Mouse (Mus musculus): Measurements from ENCODE around the gene Gm21970. TPM values are rescaled to one million over a fixed set of nuclear protein-coding genes. Genes with fewer than 3 reads are reported as not detected.
A peak's percentile ranks its signal among the peaks of the same experiment; 100 is the strongest.

Gm21970 gene
- polyA plus RNA-seq, 1 experiment from 2014 or later: not detected

DNA sequence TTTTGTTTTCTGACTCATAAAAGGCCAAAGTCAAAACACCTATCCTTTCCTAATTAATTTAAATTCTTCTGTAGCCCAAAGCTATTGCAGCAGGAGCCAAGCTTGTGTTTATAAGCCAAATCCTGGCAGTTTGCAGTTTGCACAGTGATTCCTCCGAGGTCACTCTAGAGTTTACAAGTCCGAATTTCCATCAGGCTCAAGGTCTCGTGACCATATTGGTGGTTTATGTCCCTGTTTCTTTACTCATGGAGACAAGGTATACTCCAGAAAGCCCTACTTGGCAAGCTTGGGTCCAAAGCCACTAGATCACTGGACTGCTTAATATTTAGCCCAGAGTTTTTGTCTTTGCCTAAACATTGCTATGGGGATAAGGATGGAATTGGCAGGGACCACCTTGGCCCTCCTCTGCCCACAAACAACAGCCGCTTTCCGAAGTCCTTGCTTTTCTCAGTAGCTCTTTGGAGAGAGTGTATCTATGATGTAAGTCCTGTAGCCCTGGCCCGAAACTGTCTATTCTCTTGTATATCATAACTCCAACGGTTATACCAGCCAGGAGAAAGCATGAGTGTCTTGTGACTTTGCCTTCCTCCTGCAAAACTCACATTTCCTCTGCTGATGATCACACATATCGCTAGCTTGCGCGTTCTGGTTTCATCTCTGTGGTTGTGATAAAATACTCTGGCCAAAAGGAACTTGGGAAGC lies 5.0 kb upstream of the Gm21970 start:
- H3K9ac ChIP-seq: no peak overlapping the region
- H3K27me3 ChIP-seq: no peaks in the 10 kb centered on the region
- H3K36me3 ChIP-seq: peaks cover 69% of the 10 kb centered on the region
- no peak overlapping the region for H3K4me2 ChIP-seq
- no peaks in the 10 kb centered on the region for H3K4me1 ChIP-seq
- ATAC-seq (ENCODE audit: insufficient number of reproducible peaks, insufficient read depth, low FRiP score, low TSS enrichment, low read depth): no peak
- no peak overlapping the region for H3K27ac ChIP-seq
- no peaks in the 10 kb centered on the region for H3K9me3 ChIP-seq
- WGBS: 93% methylated on average over 10 of the region's 10 CpGs
- no peak overlapping the region for H3K4me3 ChIP-seq

DNA sequence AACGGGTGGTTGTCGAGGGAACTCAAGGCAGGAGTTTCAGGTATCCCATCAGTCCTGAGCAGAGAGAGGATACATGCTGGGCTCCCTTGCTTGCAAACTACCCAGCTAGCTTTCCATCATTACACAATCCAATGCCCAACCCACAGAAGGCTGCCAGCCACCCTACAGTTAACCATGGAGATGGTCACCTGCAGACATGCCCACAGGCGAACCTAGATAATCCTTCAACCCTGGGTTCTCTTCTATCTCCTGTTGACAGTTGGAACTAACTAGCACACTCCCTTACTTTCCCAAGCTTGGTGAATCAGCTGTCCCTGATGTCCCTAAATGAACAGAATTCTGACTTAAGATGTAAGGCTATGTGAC lies 4.4 kb upstream of the Gm21970 start:
- Histone ChIP-seq H3K9ac (no peak overlapping the region), H3K9me3 (no peaks in the 10 kb centered on the region), H3K4me1 (no peaks in the 10 kb centered on the region), H3K4me2 (no peak overlapping the region), H3K27me3 (no peaks in the 10 kb centered on the region), H3K36me3 (peaks cover 69% of the 10 kb centered on the region), H3K27ac (no peak overlapping the region), H3K4me3 (no peak overlapping the region)
- WGBS: 83% methylated on average over 3 of the region's 3 CpGs
- no peak for ATAC-seq (ENCODE audit: insufficient number of reproducible peaks, insufficient read depth, low FRiP score, low TSS enrichment, low read depth)

DNA sequence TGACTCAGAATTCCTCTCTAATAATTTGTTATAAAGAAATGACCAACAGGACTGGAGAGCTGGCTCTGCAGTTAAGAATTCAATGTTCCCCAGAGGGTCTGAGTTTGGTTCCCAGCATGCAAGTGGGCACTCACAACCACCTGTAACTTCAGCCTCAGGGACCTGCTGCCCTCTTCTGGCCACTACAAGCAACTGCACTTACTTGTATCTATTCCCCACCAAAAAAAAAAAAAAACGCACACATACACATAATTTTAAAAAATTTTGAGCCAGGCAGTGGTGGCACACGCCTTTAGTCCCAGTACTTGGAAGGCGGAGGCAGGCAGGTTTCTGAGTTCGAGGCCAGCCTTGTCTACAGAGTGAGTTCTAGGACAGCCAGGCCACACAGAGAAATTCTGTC lies 1.4 kb upstream of the Gm21970 start:
- no peak overlapping the region for H3K27ac ChIP-seq
- 88% methylated on average over 4 of the region's 4 CpGs for WGBS
- no peaks in the 10 kb centered on the region for H3K4me1 ChIP-seq
- no peak overlapping the region for H3K4me2 ChIP-seq
- no peak overlapping the region for H3K4me3 ChIP-seq
- no peaks in the 10 kb centered on the region for H3K9me3 ChIP-seq
- H3K36me3 ChIP-seq: peaks cover 81% of the 10 kb centered on the region
- no peak for ATAC-seq (ENCODE audit: insufficient number of reproducible peaks, insufficient read depth, low FRiP score, low TSS enrichment, low read depth)
- no peaks in the 10 kb centered on the region for H3K27me3 ChIP-seq
- no peak overlapping the region for H3K9ac ChIP-seq

- H3K4me3 ChIP-seq: no peak overlapping the region
- H3K27me3 ChIP-seq: no peaks in the 10 kb centered on the region
- no peak overlapping the region for H3K9ac ChIP-seq
- ATAC-seq (ENCODE audit: insufficient number of reproducible peaks, insufficient read depth, low FRiP score, low TSS enrichment, low read depth): no peak
- 86% methylated on average over 4 of the region's 4 CpGs for WGBS
- no peaks in the 10 kb centered on the region for H3K9me3 ChIP-seq
- no peaks in the 10 kb centered on the region for H3K4me1 ChIP-seq
- H3K27ac ChIP-seq: no peak overlapping the region
- H3K4me2 ChIP-seq: no peak overlapping the region
- peaks cover 62% of the 10 kb centered on the region for H3K36me3 ChIP-seq
Observed at GRCm38 (mm10) chr16:91394826-91395410, 3.4 kb downstream of the Gm21970 start.

- Histone ChIP-seq H3K9ac (no peak overlapping the region), H3K27ac (no peak overlapping the region), H3K36me3 (peaks cover 58% of the 10 kb centered on the region), H3K4me2 (no peak overlapping the region), H3K4me1 (peaks cover 1% of the 10 kb centered on the region; the same call in 1 of the 2 replicates), H3K9me3 (no peaks in the 10 kb centered on the region), H3K27me3 (no peaks in the 10 kb centered on the region), H3K4me3 (no peak overlapping the region)
- 47% methylated on average over 8 of the region's 8 CpGs for WGBS
- no peak for ATAC-seq (ENCODE audit: insufficient number of reproducible peaks, insufficient read depth, low FRiP score, low TSS enrichment, low read depth)
Observed at GRCm38 (mm10) chr16:91395633-91396392, 4.3 kb downstream of the Gm21970 start.

- Histone ChIP-seq H3K4me3 (no peak overlapping the region), H3K36me3 (peaks cover 52% of the 10 kb centered on the region), H3K4me1 (peaks cover 11% of the 10 kb centered on the region), H3K4me2 (no peak overlapping the region), H3K27me3 (no peaks in the 10 kb centered on the region), H3K9me3 (no peaks in the 10 kb centered on the region), H3K9ac (no peak overlapping the region), H3K27ac (no peak overlapping the region)
- WGBS: 83% methylated on average over 10 of the region's 10 CpGs
- no peak for ATAC-seq (ENCODE audit: insufficient number of reproducible peaks, insufficient read depth, low FRiP score, low TSS enrichment, low read depth)
Observed at GRCm38 (mm10) chr16:91396844-91397537, 5.5 kb downstream of the Gm21970 start.

DNA sequence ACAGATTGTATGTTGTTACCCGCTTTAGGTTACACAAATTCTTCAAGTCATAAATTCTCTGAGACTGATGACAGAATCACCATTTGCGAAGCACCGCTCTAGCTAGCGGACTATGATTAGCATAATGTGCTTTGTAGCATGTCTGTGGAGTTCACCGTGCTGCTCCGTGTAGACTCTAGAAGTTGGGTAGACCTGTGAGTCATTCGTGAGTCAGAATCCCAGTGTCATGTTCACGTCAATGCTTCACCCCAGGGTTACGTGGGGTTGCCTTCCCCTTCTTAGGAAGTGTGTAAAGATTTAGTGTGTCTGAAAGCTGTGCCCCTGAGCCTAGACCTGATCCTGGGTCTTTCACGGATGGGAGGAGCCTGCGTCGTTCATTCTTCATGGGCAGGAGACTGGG lies 6.5 kb downstream of the Gm21970 start:
- peaks cover 41% of the 10 kb centered on the region for H3K36me3 ChIP-seq
- 93% methylated on average over 12 of the region's 12 CpGs for WGBS
- H3K4me2 ChIP-seq: no peak overlapping the region

DNA sequence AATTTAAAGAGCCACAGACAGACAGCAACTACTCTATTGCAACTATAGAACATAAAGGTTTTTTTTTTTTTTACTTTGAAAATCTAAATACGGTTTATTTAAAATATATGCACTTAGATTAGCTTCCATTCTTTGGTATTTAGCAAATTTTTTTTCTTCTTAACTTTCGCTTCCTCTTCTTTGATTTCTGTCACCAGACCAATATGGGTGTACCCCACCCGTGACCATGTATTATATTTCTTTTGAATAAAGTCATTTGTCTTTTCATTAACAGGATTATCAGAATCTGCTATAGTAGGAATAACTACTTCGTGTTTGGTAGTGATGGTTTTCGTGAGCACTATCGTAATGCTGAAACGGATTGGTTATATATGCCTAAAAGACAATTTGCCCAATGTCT lies 7.4 kb downstream of the Gm21970 start:
- Histone ChIP-seq H3K9ac (no peak overlapping the region), H3K4me3 (no peak overlapping the region), H3K9me3 (no peaks in the 10 kb centered on the region), H3K27ac (no peak overlapping the region), H3K4me2 (no peak overlapping the region), H3K4me1 (peaks cover 17% of the 10 kb centered on the region), H3K27me3 (no peaks in the 10 kb centered on the region), H3K36me3 (peaks cover 39% of the 10 kb centered on the region)
- ATAC-seq (ENCODE audit: insufficient number of reproducible peaks, insufficient read depth, low FRiP score, low TSS enrichment, low read depth): no peak
- WGBS: 87% methylated on average over 7 of the region's 7 CpGs

More for the DNA sequence above, 6.5 kb downstream of the Gm21970 start:
- H3K4me1 ChIP-seq: peaks cover 17% of the 10 kb centered on the region
- no peak overlapping the region for H3K4me3 ChIP-seq
- no peaks in the 10 kb centered on the region for H3K27me3 ChIP-seq
- H3K27ac ChIP-seq: no peak overlapping the region
- no peaks in the 10 kb centered on the region for H3K9me3 ChIP-seq
- H3K9ac ChIP-seq: no peak overlapping the region
- ATAC-seq (ENCODE audit: insufficient number of reproducible peaks, insufficient read depth, low FRiP score, low TSS enrichment, low read depth): 0 out of 2 replicates have a peak, but pooled peaks have one; percentile 16

DNA sequence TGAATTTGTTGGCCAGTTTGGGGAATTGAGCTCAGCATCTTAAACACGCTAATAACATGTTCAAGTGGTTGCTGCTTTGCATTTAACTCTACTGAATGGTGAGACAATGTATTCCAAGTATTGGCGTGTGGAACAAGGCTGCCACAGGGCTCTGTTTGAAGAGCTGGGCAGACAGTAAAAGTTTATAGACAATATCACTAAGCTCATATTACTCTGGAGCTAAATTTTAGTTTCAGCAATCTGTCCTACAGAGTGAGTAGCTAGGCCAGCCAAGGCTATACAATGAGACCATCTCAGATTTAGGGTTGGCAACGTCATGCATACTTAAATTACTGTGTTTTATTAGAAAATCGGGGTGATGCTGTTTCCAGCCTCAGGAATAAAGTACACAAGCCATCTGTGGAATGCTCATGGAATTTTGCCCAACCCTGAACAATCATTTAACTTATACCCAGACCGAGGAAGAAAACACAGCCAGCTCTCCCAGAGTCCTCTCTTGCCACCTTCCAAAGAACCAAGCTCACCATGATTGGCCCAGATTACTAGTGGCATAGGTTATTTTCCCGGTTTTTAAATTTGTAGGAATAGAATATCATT lies 10.1 kb downstream of the Gm21970 start:
- peak overlapping the region; percentile 60 for H3K27ac ChIP-seq
- no peak overlapping the region for H3K9ac ChIP-seq
- ATAC-seq (ENCODE audit: insufficient number of reproducible peaks, insufficient read depth, low FRiP score, low TSS enrichment, low read depth): no peak
- no peak overlapping the region for H3K4me2 ChIP-seq
- H3K9me3 ChIP-seq: no peaks in the 10 kb centered on the region
- H3K4me1 ChIP-seq: peaks cover 28% of the 10 kb centered on the region
- no peak overlapping the region for H3K4me3 ChIP-seq
- WGBS: 52% methylated on average over 6 of the region's 6 CpGs
- H3K27me3 ChIP-seq: no peaks in the 10 kb centered on the region
- H3K36me3 ChIP-seq: peaks cover 24% of the 10 kb centered on the region

DNA sequence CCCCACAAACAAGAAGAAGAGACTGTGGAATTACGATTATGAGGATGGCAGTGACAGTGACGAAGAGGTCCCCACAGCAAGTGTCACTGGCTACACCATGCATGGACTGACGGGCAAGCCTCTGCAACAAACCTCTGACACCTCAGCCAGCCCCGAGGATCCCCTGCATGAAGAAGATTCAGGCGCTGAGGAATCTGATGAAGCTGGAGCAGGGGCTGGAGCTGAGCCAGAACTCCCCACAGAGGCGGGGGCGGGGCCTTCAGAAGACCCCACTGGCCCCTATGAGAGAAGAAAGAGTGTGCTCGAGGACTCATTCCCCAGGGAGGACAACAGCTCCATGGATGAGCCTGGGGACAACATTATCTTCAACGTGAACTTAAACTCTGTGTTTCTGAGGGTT lies 12.3 kb downstream of the Gm21970 start:
- H3K27me3 ChIP-seq: no peaks in the 10 kb centered on the region
- H3K4me1 ChIP-seq: peaks cover 38% of the 10 kb centered on the region
- peaks cover 16% of the 10 kb centered on the region for H3K36me3 ChIP-seq

DNA sequence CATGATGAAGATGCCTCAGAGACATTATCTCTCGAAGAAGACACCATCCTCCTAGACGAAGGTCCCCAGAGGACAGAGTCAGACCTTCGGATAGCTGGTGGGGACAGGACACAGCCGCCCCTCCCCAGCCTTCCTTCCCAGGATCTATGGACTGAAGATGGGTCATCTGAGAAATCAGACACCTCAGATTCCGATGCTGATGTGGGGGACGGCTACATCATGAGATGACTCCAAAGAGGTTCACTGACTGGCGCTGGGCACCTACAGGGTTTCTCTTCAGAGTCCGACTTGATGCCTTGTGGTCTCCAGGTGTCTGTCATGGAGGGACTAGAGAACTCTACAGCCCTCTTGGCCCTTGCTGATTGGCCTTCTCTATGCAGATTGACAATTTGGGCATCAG lies 12.7 kb downstream of the Gm21970 start:
- Histone ChIP-seq H3K4me1 (peaks cover 38% of the 10 kb centered on the region), H3K27ac (no peak overlapping the region), H3K4me2 (no peak overlapping the region), H3K4me3 (no peak overlapping the region), H3K9me3 (no peaks in the 10 kb centered on the region), H3K9ac (no peak overlapping the region), H3K36me3 (peaks cover 16% of the 10 kb centered on the region), H3K27me3 (no peaks in the 10 kb centered on the region)
- 92% methylated on average over 8 of the region's 8 CpGs for WGBS
- ATAC-seq (ENCODE audit: insufficient number of reproducible peaks, insufficient read depth, low FRiP score, low TSS enrichment, low read depth): no peak

More for the DNA sequence above, 12.3 kb downstream of the Gm21970 start:
- H3K27ac ChIP-seq: no peak overlapping the region
- ATAC-seq (ENCODE audit: insufficient number of reproducible peaks, insufficient read depth, low FRiP score, low TSS enrichment, low read depth): no peak
- no peaks in the 10 kb centered on the region for H3K9me3 ChIP-seq
- no peak overlapping the region for H3K4me3 ChIP-seq
- H3K4me2 ChIP-seq: no peak overlapping the region
- no peak overlapping the region for H3K9ac ChIP-seq
- WGBS: 77% methylated on average over 9 of the region's 9 CpGs
